Mouse (Mus musculus) midbrain, embryonic 16.5 days (tissue): Measurements from ENCODE around the gene Cpm. TPM values are rescaled to one million over a fixed set of nuclear protein-coding genes. Genes with fewer than 3 reads are reported as not detected.

ENCODE experiments used
- ATAC-seq: fragments of 200-750 bp; cut with Nextera tagmentation; 2 replicates; pipeline ENCODE4 v1.8.0; 2017; ENCODE audit warnings: moderate TSS enrichment
- H3K27ac ChIP-seq: fragments of 300-500 bp; sonication (generic); 2 replicates; pipeline ENCODE4 v1.5.1; 2014; ENCODE audit warnings: mild to moderate bottlenecking, low read length, mixed read lengths
- H3K27me3 ChIP-seq: fragments of 300-500 bp; sonication (generic); 2 replicates; pipeline ENCODE4 v1.6.1; 2014; ENCODE audit warnings: low read depth, low read length, mixed read lengths; ENCODE audit not compliant: control insufficient read depth, insufficient read depth
- H3K36me3 ChIP-seq: fragments of 300-500 bp; sonication (generic); 2 replicates; pipeline ENCODE4 v1.6.1; 2014; ENCODE audit warnings: mild to moderate bottlenecking, low read length, moderate library complexity, mixed read lengths; ENCODE audit not compliant: control insufficient read depth, insufficient read depth
- H3K4me1 ChIP-seq: fragments of 300-500 bp; sonication (generic); 2 replicates; pipeline ENCODE4 v1.6.1; 2014; ENCODE audit warnings: mild to moderate bottlenecking, low read length, mixed read lengths; ENCODE audit not compliant: control insufficient read depth, insufficient read depth
- H3K4me2 ChIP-seq: fragments of 300-500 bp; sonication (generic); 2 replicates; pipeline ENCODE4 v1.6.1; 2014; ENCODE audit warnings: mild to moderate bottlenecking, low read length, mixed read lengths
- H3K4me3 ChIP-seq: fragments of 300-500 bp; sonication (generic); 2 replicates; pipeline ENCODE4 v1.5.1; 2014; ENCODE audit warnings: low read depth, mild to moderate bottlenecking, low read length, moderate library complexity, mixed read lengths
- H3K9ac ChIP-seq: fragments of 300-500 bp; sonication (generic); 2 replicates; pipeline ENCODE4 v1.6.1; 2014; ENCODE audit warnings: low read depth, low read length, mixed read lengths
- H3K9me3 ChIP-seq: fragments of 300-500 bp; sonication (generic); replicated peaks from 2 replicates; pipeline ENCODE4 v1.6.1; 2014; ENCODE audit warnings: mild to moderate bottlenecking, low read length, mixed read lengths; ENCODE audit not compliant: control insufficient read depth, poor library complexity, severe bottlenecking
- WGBS: fragments of 180-500 bp; shearing (Covaris S2); extraction: QIAGEN DNeasy Blood & Tissue Kit; methylation state at CpG from one replicate; pipeline ENCODE4 v1.1.7; 2014; 5-methylcytosine and 5-hydroxymethylcytosine counted together
- polyA plus RNA-seq: library from polyadenylated mRNA; unstranded; fragments of >200 nt; fragmentation: Nextera tagmentation; extraction: Ambion mirVana; gene quantifications from 2 replicates; pipeline ENCODE4 v1.2.1, GENCODE M21; 2015

Gene Cpm
- polyA plus RNA-seq, 1 experiment from 2014 or later = 13.5 TPM

DNA sequence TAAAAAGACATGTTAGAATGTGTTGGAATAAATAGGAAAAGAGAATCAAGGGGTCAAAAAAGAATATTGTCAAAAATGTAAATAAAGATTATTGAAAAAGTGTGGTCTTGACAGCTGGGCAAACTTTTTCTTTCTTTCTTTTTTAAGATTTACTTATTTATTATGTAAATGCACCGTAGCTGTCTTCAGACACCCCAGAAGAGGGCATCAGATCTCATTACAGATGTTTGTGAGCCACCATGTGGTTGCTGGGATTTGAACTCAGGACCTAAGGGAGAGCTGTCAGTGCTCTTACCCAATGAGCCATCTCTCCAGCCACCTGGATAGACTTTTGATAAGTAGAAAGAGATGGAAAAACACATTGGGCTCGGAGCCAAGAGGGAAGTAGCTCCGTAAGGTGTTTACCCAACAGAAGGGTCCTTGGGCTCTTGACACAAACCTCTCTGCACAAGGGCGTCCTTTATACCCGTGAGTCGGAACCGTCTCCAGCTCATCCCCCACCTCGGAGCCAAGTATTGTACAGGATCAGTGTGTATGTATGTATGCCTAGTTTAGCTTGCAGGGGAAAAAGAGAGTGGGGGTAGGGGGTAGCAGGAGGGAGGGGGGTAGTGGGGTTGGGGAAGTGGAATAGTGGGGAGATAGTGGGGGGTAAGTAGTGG is 24.5 kb upstream of the Cpm start:
- Histone ChIP-seq H3K27ac (no peak overlapping the region), H3K36me3 (no peaks in the 10 kb centered on the region), H3K9ac (no peak overlapping the region), H3K4me3 (no peak overlapping the region), H3K27me3 (no peaks in the 10 kb centered on the region), H3K9me3 (no peaks in the 10 kb centered on the region), H3K4me1 (no peaks in the 10 kb centered on the region), H3K4me2 (no peak overlapping the region)
- no peak for ATAC-seq
- 85% methylated on average over 8 of the region's 8 CpGs for WGBS

GRCm38 (mm10) chr10:117605283-117606243 is 23.7 kb upstream of the Cpm start:
- Histone ChIP-seq H3K4me3 (no peak overlapping the region), H3K9ac (no peak overlapping the region), H3K4me2 (no peak overlapping the region), H3K36me3 (no peaks in the 10 kb centered on the region), H3K4me1 (no peaks in the 10 kb centered on the region), H3K27ac (no peak overlapping the region), H3K27me3 (no peaks in the 10 kb centered on the region), H3K9me3 (no peaks in the 10 kb centered on the region)
- ATAC-seq = no peak
- 80% methylated on average over 15 of the region's 15 CpGs for WGBS

- Histone ChIP-seq H3K9ac (no peak overlapping the region), H3K27ac (no peak overlapping the region), H3K4me1 (no peaks in the 10 kb centered on the region), H3K4me3 (no peak overlapping the region), H3K9me3 (no peaks in the 10 kb centered on the region), H3K27me3 (no peaks in the 10 kb centered on the region), H3K4me2 (no peak overlapping the region), H3K36me3 (no peaks in the 10 kb centered on the region)
- WGBS = 87% methylated on average over 5 of the region's 5 CpGs
- no peak for ATAC-seq
Measured at GRCm38 (mm10) chr10:117606423-117606822, 22.9 kb upstream of the Cpm start.

DNA sequence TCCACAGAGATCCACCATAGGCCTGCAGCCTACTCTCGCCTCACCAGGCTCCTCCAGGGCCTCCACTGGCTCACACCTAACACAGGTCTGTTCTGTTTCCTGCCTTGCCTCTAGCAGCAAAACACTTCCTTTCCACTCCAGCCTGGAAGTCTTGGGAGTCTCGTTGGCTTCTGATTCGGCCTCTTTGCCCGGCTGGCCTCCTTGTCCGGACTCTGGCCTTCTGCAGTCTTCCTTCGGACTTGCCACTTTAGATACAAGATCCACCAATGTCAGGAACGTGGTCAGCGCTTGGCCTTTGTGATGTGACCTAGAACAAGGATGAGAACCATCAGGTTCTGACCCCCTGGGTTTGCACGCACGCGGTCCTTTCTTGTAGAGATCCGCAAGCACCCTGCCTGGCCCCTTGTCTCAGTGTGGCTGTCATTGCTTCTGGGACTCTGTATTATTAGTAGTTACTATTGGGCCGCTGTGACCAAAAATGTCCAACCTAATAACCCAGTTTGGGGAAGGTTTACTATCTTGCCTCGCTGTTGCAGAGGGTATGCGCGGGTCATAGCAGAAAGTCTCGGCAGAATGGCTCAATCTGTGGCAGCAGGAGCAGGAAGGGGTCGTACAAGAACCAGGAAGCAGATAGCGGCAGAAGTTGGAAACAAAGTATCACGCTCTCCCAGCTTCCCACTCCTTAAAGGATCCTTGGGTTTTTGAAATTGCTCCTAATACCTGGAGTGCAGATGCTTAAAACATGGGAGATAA is 22.1 kb upstream of the Cpm start:
- no peak for ATAC-seq
- H3K4me2 ChIP-seq = no peak overlapping the region
- WGBS = 94% methylated on average over 20 of the region's 20 CpGs
- no peak overlapping the region for H3K9ac ChIP-seq
- no peak overlapping the region for H3K4me3 ChIP-seq
- no peaks in the 10 kb centered on the region for H3K36me3 ChIP-seq
- H3K9me3 ChIP-seq = no peaks in the 10 kb centered on the region
- H3K27me3 ChIP-seq = no peaks in the 10 kb centered on the region
- no peak overlapping the region for H3K27ac ChIP-seq
- H3K4me1 ChIP-seq = no peaks in the 10 kb centered on the region

- no peaks in the 10 kb centered on the region for H3K4me1 ChIP-seq
- H3K4me2 ChIP-seq = no peak overlapping the region
- H3K4me3 ChIP-seq = no peak overlapping the region
- H3K27ac ChIP-seq = no peak overlapping the region
- H3K9ac ChIP-seq = no peak overlapping the region
- ATAC-seq = no peak
- 93% methylated on average over 10 of the region's 10 CpGs for WGBS
- no peaks in the 10 kb centered on the region for H3K27me3 ChIP-seq
- H3K9me3 ChIP-seq = no peaks in the 10 kb centered on the region
- no peaks in the 10 kb centered on the region for H3K36me3 ChIP-seq
Measured at GRCm38 (mm10) chr10:117607804-117608279, 21.5 kb upstream of the Cpm start.

- 90% methylated on average over 7 of the region's 7 CpGs for WGBS
- no peaks in the 10 kb centered on the region for H3K4me1 ChIP-seq
- no peak overlapping the region for H3K4me3 ChIP-seq
Measured at GRCm38 (mm10) chr10:117608487-117608886, 20.8 kb upstream of the Cpm start.

GRCm38 (mm10) chr10:117608988-117609809 is 20.1 kb upstream of the Cpm start:
- Histone ChIP-seq H3K27me3 (no peaks in the 10 kb centered on the region), H3K36me3 (no peaks in the 10 kb centered on the region), H3K9ac (no peak overlapping the region), H3K4me3 (no peak overlapping the region), H3K9me3 (no peaks in the 10 kb centered on the region), H3K4me2 (no peak overlapping the region), H3K27ac (no peak overlapping the region), H3K4me1 (no peaks in the 10 kb centered on the region; the same call in 1 of the 2 replicates)
- no peak for ATAC-seq
- WGBS = 94% methylated on average over 7 of the region's 7 CpGs

More at GRCm38 (mm10) chr10:117608487-117608886, 20.8 kb upstream of the Cpm start:
- ATAC-seq = no peak
- H3K4me2 ChIP-seq = no peak overlapping the region
- H3K27me3 ChIP-seq = no peaks in the 10 kb centered on the region
- H3K36me3 ChIP-seq = no peaks in the 10 kb centered on the region
- H3K9me3 ChIP-seq = no peaks in the 10 kb centered on the region
- H3K9ac ChIP-seq = no peak overlapping the region
- no peak overlapping the region for H3K27ac ChIP-seq

- H3K27me3 ChIP-seq = no peaks in the 10 kb centered on the region
- no peak overlapping the region for H3K27ac ChIP-seq
- no peak overlapping the region for H3K4me3 ChIP-seq
- no peaks in the 10 kb centered on the region; the same call in 1 of the 2 replicates for H3K4me1 ChIP-seq
- 89% methylated on average over 6 of the region's 6 CpGs for WGBS
- no peak for ATAC-seq
- no peaks in the 10 kb centered on the region for H3K9me3 ChIP-seq
- no peak overlapping the region for H3K9ac ChIP-seq
- H3K36me3 ChIP-seq = no peaks in the 10 kb centered on the region
- H3K4me2 ChIP-seq = no peak overlapping the region
Measured at GRCm38 (mm10) chr10:117609810-117610090, 19.6 kb upstream of the Cpm start.
